Mouse (Mus musculus) liver, postnatal 0 days (tissue): Measurements from ENCODE around the gene Capn7.

Source experiments
- CTCF ChIP-seq: sonication (generic); IDR thresholded peaks from 2 replicates; pipeline ENCODE4 v1.5.1; 2016; ENCODE audit warnings: antibody characterized with exemption, low read depth
- EP300 ChIP-seq: IDR thresholded peaks from 2 replicates; pipeline ENCODE4 v1.6.1; 2016; ENCODE audit warnings: antibody characterized with exemption, low read depth, mild to moderate bottlenecking

DNA sequence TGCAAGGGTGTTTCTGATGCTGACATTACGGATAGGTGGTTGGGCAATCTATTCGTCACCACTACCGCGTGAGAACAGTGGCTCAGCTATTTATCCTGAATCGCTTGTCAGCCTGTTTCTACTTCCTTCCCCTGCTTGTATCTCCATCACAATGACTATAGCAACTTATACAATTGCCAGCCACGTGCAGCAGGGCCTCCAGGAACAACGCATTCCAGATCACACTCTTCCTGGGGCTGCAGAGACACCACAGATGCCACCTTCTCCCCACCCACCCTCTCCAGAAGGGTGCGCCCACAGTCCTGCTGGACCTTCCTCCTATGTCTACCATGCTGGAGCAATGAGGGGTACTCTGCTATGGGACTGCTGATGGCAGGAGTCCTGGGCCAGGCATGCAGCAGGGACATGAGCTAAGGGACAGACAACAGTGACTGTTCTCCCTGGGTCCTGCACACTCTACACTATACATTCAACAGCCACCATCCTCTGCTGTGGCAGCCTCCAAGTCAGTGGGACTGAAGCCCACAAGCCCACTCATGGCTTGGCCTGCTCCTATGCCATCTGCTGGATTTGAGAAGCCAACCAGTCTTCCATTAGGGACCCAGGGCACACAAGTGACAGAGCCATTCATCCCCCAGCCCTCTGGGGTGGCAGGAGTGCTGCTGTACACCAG, 56.6 kb downstream of the Capn7 start:
- TF ChIP-seq CTCF (no peak), EP300 (no peak)
